Mouse (Mus musculus) stomach, postnatal 0 days (tissue): ENCODE results near the gene Fmo6.

Source experiments
- CTCF ChIP-seq: IDR thresholded peaks from 2 replicates; pipeline ENCODE4 v1.5.1; 2016; ENCODE audit warnings: antibody characterized with exemption, low read depth, mild to moderate bottlenecking, moderate library complexity
- EP300 ChIP-seq: optimal IDR thresholded peaks from 2 replicates; pipeline ENCODE3; 2016; ENCODE audit warnings: antibody characterized with exemption

DNA sequence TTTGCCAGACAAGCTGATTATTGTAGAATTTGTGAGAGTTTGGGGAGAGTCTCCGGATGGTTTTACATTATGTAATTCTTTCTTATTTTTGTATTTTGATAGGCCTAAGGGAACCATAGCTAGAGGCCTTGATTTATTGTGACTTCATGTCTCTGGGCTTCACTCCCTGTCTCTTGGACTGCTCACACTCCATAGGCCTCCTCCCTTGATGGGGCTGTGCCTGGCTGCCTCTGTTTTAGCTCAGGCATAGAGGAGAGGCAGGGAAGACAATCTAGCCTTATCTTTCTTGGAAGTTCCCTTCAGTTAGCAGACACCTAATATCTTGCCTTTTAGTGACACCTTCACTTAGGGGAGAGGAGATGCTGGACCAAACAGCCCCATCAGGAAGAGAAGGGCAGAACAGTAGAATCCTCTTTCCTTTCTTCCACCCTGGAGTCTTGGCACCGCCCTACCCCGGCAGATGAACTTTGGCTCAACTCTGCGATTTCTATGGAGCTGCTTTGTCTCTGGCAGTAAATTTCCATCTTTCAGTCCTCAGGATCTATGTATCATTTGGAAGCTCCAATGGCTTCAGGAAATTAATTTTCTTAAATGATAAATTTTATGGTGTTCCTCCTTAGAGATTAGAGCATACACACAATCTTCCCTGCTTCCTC is 1.5 kb upstream of the Fmo6 start:
- no peak for TF ChIP-seq CTCF
- TF ChIP-seq EP300 = no peak
